Mouse (Mus musculus): ENCODE measurements around the gene Gm5724.

- TF ChIP-seq POLR2A (IDR thresholded peaks at IDR 0.05; ENCODE audit: borderline replicate concordance, extremely low read depth, insufficient read depth, insufficient read length, poor library complexity, severe bottlenecking) (no peak), CTCF (IDR thresholded peaks at IDR 0.05; ENCODE audit: borderline replicate concordance, extremely low read depth, insufficient read depth, insufficient read length) (no peak)
These were observed 82.4 kb downstream of the Gm5724 start for GRCm38 (mm10) chr6:141691246-141691645.
